Mouse (Mus musculus): ENCODE data around the gene Ablim1. TPM values are rescaled to one million over a fixed set of nuclear protein-coding genes. Genes with fewer than 3 reads are reported as not detected.

The Ablim1 gene
- polyA plus RNA-seq, 1 experiment from 2014 or later: 12.4 TPM

GRCm38 (mm10) chr19:57193382-57193781 is 121.3 kb downstream of the Ablim1 start:
- H3K4me2 ChIP-seq (ENCODE audit: low read depth, low read length): no peak overlapping the region
- H3K4me1 ChIP-seq (ENCODE audit: control insufficient read depth, low read depth, low read length): peaks cover 8% of the 10 kb centered on the region
- no peak overlapping the region for H3K27ac ChIP-seq (ENCODE audit: low read length)
- peaks cover 18% of the 10 kb centered on the region for H3K27me3 ChIP-seq (ENCODE audit: control insufficient read depth, insufficient read depth, low read depth, low read length)
- no peaks in the 10 kb centered on the region for H3K9me3 ChIP-seq (replicated peaks; ENCODE audit: control insufficient read depth, low read length)
- no peak overlapping the region for H3K4me3 ChIP-seq (ENCODE audit: low read depth, low read length)
- no peak for ATAC-seq (ENCODE audit: low read depth)
- no peaks in the 10 kb centered on the region for H3K36me3 ChIP-seq (ENCODE audit: control insufficient read depth, insufficient read depth)
- H3K9ac ChIP-seq (ENCODE audit: low read depth, low read length): no peak overlapping the region
- 75% methylated on average over 12 of the region's 12 CpGs for WGBS (ENCODE audit: insufficient replicate concordance)

- Histone ChIP-seq H3K4me1 (ENCODE audit: control insufficient read depth, low read depth, low read length) (peaks cover 2% of the 10 kb centered on the region; the same call in 1 of the 2 replicates), H3K4me3 (ENCODE audit: low read depth, low read length) (no peak overlapping the region), H3K36me3 (ENCODE audit: control insufficient read depth, insufficient read depth) (no peaks in the 10 kb centered on the region), H3K27me3 (ENCODE audit: control insufficient read depth, insufficient read depth, low read depth, low read length) (no peaks in the 10 kb centered on the region), H3K9me3 (replicated peaks; ENCODE audit: control insufficient read depth, low read length) (no peaks in the 10 kb centered on the region), H3K9ac (ENCODE audit: low read depth, low read length) (no peak overlapping the region), H3K4me2 (ENCODE audit: low read depth, low read length) (no peak overlapping the region), H3K27ac (ENCODE audit: low read length) (no peak overlapping the region)
- WGBS (ENCODE audit: insufficient replicate concordance): 59% methylated on average over 1 of the region's 1 CpGs
- no peak for ATAC-seq (ENCODE audit: low read depth)
Observed at GRCm38 (mm10) chr19:57191109-57191508, 123.6 kb downstream of the Ablim1 start.

GRCm38 (mm10) chr19:57189427-57189826 is 125.3 kb downstream of the Ablim1 start:
- Histone ChIP-seq H3K4me1 (ENCODE audit: control insufficient read depth, low read depth, low read length) (peaks cover 2% of the 10 kb centered on the region), H3K4me3 (ENCODE audit: low read depth, low read length) (no peak overlapping the region), H3K36me3 (ENCODE audit: control insufficient read depth, insufficient read depth) (no peaks in the 10 kb centered on the region), H3K27me3 (ENCODE audit: control insufficient read depth, insufficient read depth, low read depth, low read length) (no peaks in the 10 kb centered on the region), H3K27ac (ENCODE audit: low read length) (no peak overlapping the region), H3K9ac (ENCODE audit: low read depth, low read length) (no peak overlapping the region), H3K4me2 (ENCODE audit: low read depth, low read length) (no peak overlapping the region), H3K9me3 (replicated peaks; ENCODE audit: control insufficient read depth, low read length) (no peaks in the 10 kb centered on the region)
- ATAC-seq (ENCODE audit: low read depth): no peak
- whole genome bisulfite sequencing (ENCODE audit: insufficient replicate concordance): 51% methylated on average over 5 of the region's 5 CpGs

GRCm38 (mm10) chr19:57188553-57188952 is 126.2 kb downstream of the Ablim1 start:
- Histone ChIP-seq H3K9me3 (replicated peaks; ENCODE audit: control insufficient read depth, low read length) (no peaks in the 10 kb centered on the region), H3K27me3 (ENCODE audit: control insufficient read depth, insufficient read depth, low read depth, low read length) (no peaks in the 10 kb centered on the region), H3K4me2 (ENCODE audit: low read depth, low read length) (no peak overlapping the region), H3K9ac (ENCODE audit: low read depth, low read length) (no peak overlapping the region), H3K4me1 (ENCODE audit: control insufficient read depth, low read depth, low read length) (peaks cover 2% of the 10 kb centered on the region), H3K27ac (ENCODE audit: low read length) (no peak overlapping the region), H3K4me3 (ENCODE audit: low read depth, low read length) (no peak overlapping the region), H3K36me3 (ENCODE audit: control insufficient read depth, insufficient read depth) (no peaks in the 10 kb centered on the region)
- WGBS (ENCODE audit: insufficient replicate concordance): 42% methylated on average over 4 of the region's 4 CpGs
- ATAC-seq (ENCODE audit: low read depth): no peak

GRCm38 (mm10) chr19:57185021-57185420 is 129.7 kb downstream of the Ablim1 start:
- ATAC-seq (ENCODE audit: low read depth): no peak
- no peaks in the 10 kb centered on the region for H3K9me3 ChIP-seq (replicated peaks; ENCODE audit: control insufficient read depth, low read length)
- no peaks in the 10 kb centered on the region for H3K36me3 ChIP-seq (ENCODE audit: control insufficient read depth, insufficient read depth)
- WGBS (ENCODE audit: insufficient replicate concordance): 39% methylated on average over 3 of the region's 3 CpGs
- peak overlapping the region; percentile 51; the same call in 1 of the 2 replicates for H3K27ac ChIP-seq (ENCODE audit: low read length)
- H3K4me3 ChIP-seq (ENCODE audit: low read depth, low read length): no peak overlapping the region
- H3K27me3 ChIP-seq (ENCODE audit: control insufficient read depth, insufficient read depth, low read depth, low read length): no peaks in the 10 kb centered on the region
- no peak overlapping the region for H3K4me2 ChIP-seq (ENCODE audit: low read depth, low read length)
- peaks cover 11% of the 10 kb centered on the region for H3K4me1 ChIP-seq (ENCODE audit: control insufficient read depth, low read depth, low read length)
- no peak overlapping the region for H3K9ac ChIP-seq (ENCODE audit: low read depth, low read length)

GRCm38 (mm10) chr19:57182938-57183720 is 131.6 kb downstream of the Ablim1 start:
- no peak for ATAC-seq (ENCODE audit: low read depth)
- Histone ChIP-seq H3K9me3 (replicated peaks; ENCODE audit: control insufficient read depth, low read length) (no peaks in the 10 kb centered on the region), H3K36me3 (ENCODE audit: control insufficient read depth, insufficient read depth) (no peaks in the 10 kb centered on the region), H3K4me3 (ENCODE audit: low read depth, low read length) (no peak overlapping the region), H3K9ac (ENCODE audit: low read depth, low read length) (no peak overlapping the region), H3K27ac (ENCODE audit: low read length) (peak overlapping the region; percentile 73), H3K4me1 (ENCODE audit: control insufficient read depth, low read depth, low read length) (peaks cover 9% of the 10 kb centered on the region), H3K4me2 (ENCODE audit: low read depth, low read length) (no peak overlapping the region), H3K27me3 (ENCODE audit: control insufficient read depth, insufficient read depth, low read depth, low read length) (no peaks in the 10 kb centered on the region)
- 58% methylated on average over 13 of the region's 13 CpGs for WGBS (ENCODE audit: insufficient replicate concordance)

GRCm38 (mm10) chr19:57181852-57182528 is 132.7 kb downstream of the Ablim1 start:
- Histone ChIP-seq H3K4me1 (ENCODE audit: control insufficient read depth, low read depth, low read length) (peaks cover 9% of the 10 kb centered on the region), H3K4me3 (ENCODE audit: low read depth, low read length) (no peak overlapping the region), H3K9me3 (replicated peaks; ENCODE audit: control insufficient read depth, low read length) (no peaks in the 10 kb centered on the region), H3K4me2 (ENCODE audit: low read depth, low read length) (peak overlapping the region; percentile 22), H3K36me3 (ENCODE audit: control insufficient read depth, insufficient read depth) (no peaks in the 10 kb centered on the region), H3K27me3 (ENCODE audit: control insufficient read depth, insufficient read depth, low read depth, low read length) (no peaks in the 10 kb centered on the region), H3K9ac (ENCODE audit: low read depth, low read length) (no peak overlapping the region), H3K27ac (ENCODE audit: low read length) (peak overlapping the region; percentile 73)
- WGBS (ENCODE audit: insufficient replicate concordance): 56% methylated on average over 10 of the region's 10 CpGs
- ATAC-seq (ENCODE audit: low read depth): peak; percentile 84

GRCm38 (mm10) chr19:57181317-57181716 is 133.4 kb downstream of the Ablim1 start:
- no peaks in the 10 kb centered on the region for H3K9me3 ChIP-seq (replicated peaks; ENCODE audit: control insufficient read depth, low read length)
- H3K4me3 ChIP-seq (ENCODE audit: low read depth, low read length): no peak overlapping the region
- peak overlapping the region; percentile 19; the same call in 1 of the 2 replicates for H3K4me2 ChIP-seq (ENCODE audit: low read depth, low read length)
- H3K27ac ChIP-seq (ENCODE audit: low read length): peak overlapping the region; percentile 70
- WGBS (ENCODE audit: insufficient replicate concordance): 66% methylated on average over 6 of the region's 6 CpGs
- H3K4me1 ChIP-seq (ENCODE audit: control insufficient read depth, low read depth, low read length): peaks cover 9% of the 10 kb centered on the region
- ATAC-seq (ENCODE audit: low read depth): no peak
- no peak overlapping the region for H3K9ac ChIP-seq (ENCODE audit: low read depth, low read length)
- no peaks in the 10 kb centered on the region for H3K36me3 ChIP-seq (ENCODE audit: control insufficient read depth, insufficient read depth)
- no peaks in the 10 kb centered on the region for H3K27me3 ChIP-seq (ENCODE audit: control insufficient read depth, insufficient read depth, low read depth, low read length)

GRCm38 (mm10) chr19:57180908-57181307 is 133.8 kb downstream of the Ablim1 start:
- H3K27ac ChIP-seq (ENCODE audit: low read length): peak overlapping the region; percentile 70
- H3K9ac ChIP-seq (ENCODE audit: low read depth, low read length): no peak overlapping the region
- H3K4me3 ChIP-seq (ENCODE audit: low read depth, low read length): no peak overlapping the region
- no peaks in the 10 kb centered on the region for H3K9me3 ChIP-seq (replicated peaks; ENCODE audit: control insufficient read depth, low read length)
- no peaks in the 10 kb centered on the region for H3K36me3 ChIP-seq (ENCODE audit: control insufficient read depth, insufficient read depth)
- peaks cover 9% of the 10 kb centered on the region for H3K4me1 ChIP-seq (ENCODE audit: control insufficient read depth, low read depth, low read length)
- H3K4me2 ChIP-seq (ENCODE audit: low read depth, low read length): no peak overlapping the region
- no peaks in the 10 kb centered on the region for H3K27me3 ChIP-seq (ENCODE audit: control insufficient read depth, insufficient read depth, low read depth, low read length)
- ATAC-seq (ENCODE audit: low read depth): no peak
- WGBS (ENCODE audit: insufficient replicate concordance): 53% methylated on average over 3 of the region's 3 CpGs
